Mouse (Mus musculus) neural tube, embryonic 12.5 days (tissue): ENCODE data around the gene Nalcn. TPM values are rescaled to one million over a fixed set of nuclear protein-coding genes. Genes with fewer than 3 reads are reported as not detected.

Experiments
- ATAC-seq: fragments of 200-750 bp; cut with Nextera tagmentation; 2 replicates; pipeline ENCODE4 v1.8.0; 2017; ENCODE audit warnings: low read depth, mild to moderate bottlenecking, moderate TSS enrichment, moderate library complexity; ENCODE audit not compliant: low FRiP score
- H3K27ac ChIP-seq: fragments of 300-500 bp; sonication (generic); 2 replicates; pipeline ENCODE4 v1.5.1; 2016
- H3K27me3 ChIP-seq: fragments of 300-500 bp; sonication (generic); replicated peaks from 2 replicates; pipeline ENCODE4 v1.6.1; 2016; ENCODE audit warnings: mild to moderate bottlenecking
- H3K36me3 ChIP-seq: fragments of 300-500 bp; sonication (generic); 2 replicates; pipeline ENCODE4 v1.6.1; 2016; ENCODE audit warnings: mild to moderate bottlenecking
- H3K4me1 ChIP-seq: fragments of 300-500 bp; sonication (generic); 2 replicates; pipeline ENCODE4 v1.6.1; 2016
- H3K4me2 ChIP-seq: fragments of 300-500 bp; sonication (generic); replicated peaks from 2 replicates; pipeline ENCODE4 v1.6.1; 2016; ENCODE audit warnings: mild to moderate bottlenecking
- H3K4me3 ChIP-seq: fragments of 300-500 bp; sonication (generic); 2 replicates; pipeline ENCODE4 v1.5.1; 2016
- H3K9ac ChIP-seq: fragments of 300-500 bp; sonication (generic); 2 replicates; pipeline ENCODE4 v1.6.1; 2016; ENCODE audit warnings: mild to moderate bottlenecking
- H3K9me3 ChIP-seq: fragments of 300-500 bp; sonication (generic); 2 replicates; pipeline ENCODE4 v1.6.1; 2016; ENCODE audit warnings: mild to moderate bottlenecking
- WGBS: fragments of 180-500 bp; shearing (Covaris S2); methylation state at CpG from one replicate; pipeline ENCODE4 v1.1.7; 2016; 5-methylcytosine and 5-hydroxymethylcytosine counted together
- polyA plus RNA-seq: library from polyadenylated mRNA; unstranded; fragments of >200 nt; fragmentation: Nextera tagmentation; extraction: Ambion mirVana; gene quantifications from 2 replicates; pipeline ENCODE4 v1.2.1, GENCODE M21; 2016

Gene Nalcn
- polyA plus RNA-seq, 1 experiment from 2014 or later, result 4.5 TPM

DNA sequence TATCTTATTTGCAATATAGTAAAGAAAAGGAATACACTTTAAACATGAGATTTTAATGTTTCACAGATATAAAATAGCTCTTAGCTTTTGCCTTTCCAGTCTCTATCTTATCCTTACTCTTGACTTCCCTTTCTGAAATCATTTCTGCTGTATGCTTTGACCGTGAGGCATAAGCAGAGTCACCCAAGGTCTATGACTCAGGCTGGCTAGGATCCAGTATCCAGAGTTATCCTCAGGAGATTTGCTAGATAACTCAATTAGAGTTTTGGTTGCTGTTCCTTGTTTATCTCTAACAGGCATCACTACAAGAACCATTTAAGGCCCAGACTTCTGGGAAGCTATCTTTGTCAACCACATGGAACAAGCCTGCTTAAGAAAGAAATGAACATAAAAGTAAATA lies 164.9 kb downstream of the Nalcn start:
- H3K9ac ChIP-seq, result no peak overlapping the region
- H3K4me3 ChIP-seq, result no peak overlapping the region
- H3K27ac ChIP-seq, result no peak overlapping the region
- no peaks in the 10 kb centered on the region for H3K27me3 ChIP-seq
- 83% methylated on average over 1 of the region's 1 CpGs for WGBS
- H3K4me2 ChIP-seq, result no peak overlapping the region
- H3K36me3 ChIP-seq, result no peaks in the 10 kb centered on the region
- H3K4me1 ChIP-seq, result no peaks in the 10 kb centered on the region
- H3K9me3 ChIP-seq, result no peaks in the 10 kb centered on the region
- no peak for ATAC-seq

DNA sequence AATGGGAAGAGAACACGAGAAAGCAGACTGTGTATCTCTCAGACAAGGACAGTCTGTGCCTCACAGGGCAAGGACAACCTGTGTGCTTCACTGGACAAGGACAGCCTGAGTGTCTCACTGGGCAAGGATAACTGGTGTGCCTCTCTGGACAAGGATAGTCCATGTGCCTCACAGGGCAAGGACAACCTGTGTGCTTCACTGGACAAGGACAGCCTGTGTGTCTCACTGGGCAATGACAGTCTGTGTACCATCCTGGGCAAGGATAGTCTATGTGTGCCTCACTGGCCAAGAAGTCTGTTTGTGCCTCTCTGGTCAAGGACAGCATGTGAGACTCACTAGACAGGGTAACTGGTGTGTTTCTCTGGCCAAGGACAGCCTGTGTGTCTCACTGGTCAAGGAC lies 180.9 kb downstream of the Nalcn start:
- Histone ChIP-seq H3K27me3 (no peaks in the 10 kb centered on the region), H3K9me3 (no peaks in the 10 kb centered on the region), H3K4me3 (no peak overlapping the region), H3K27ac (no peak overlapping the region), H3K4me1 (no peaks in the 10 kb centered on the region), H3K36me3 (no peaks in the 10 kb centered on the region), H3K4me2 (no peak overlapping the region), H3K9ac (no peak overlapping the region)
- no peak for ATAC-seq
- WGBS, result 88% methylated on average over 1 of the region's 1 CpGs

DNA sequence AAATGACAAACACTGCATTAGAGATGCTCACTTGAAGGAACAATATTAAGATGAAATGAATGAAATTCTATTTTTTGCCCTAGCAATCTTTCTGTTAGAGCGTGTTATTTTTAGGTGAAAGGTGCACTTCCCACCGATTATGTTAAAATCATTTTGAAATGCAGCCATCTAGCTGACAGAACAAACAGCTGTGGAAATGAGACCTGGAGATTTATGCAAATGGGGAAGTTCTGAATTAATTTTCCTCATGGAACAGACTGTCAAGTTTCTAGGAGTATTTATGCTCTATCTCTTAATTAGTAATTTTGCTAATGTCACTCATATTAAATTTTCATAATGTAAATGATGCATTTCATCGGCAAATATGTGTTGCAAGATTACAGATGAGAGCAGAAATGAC lies 191.4 kb downstream of the Nalcn start:
- ATAC-seq, result no peak
- 91% methylated on average over 3 of the region's 3 CpGs for WGBS
- Histone ChIP-seq H3K9me3 (no peaks in the 10 kb centered on the region), H3K27ac (no peak overlapping the region), H3K4me3 (no peak overlapping the region), H3K4me1 (no peaks in the 10 kb centered on the region), H3K4me2 (no peak overlapping the region), H3K36me3 (no peaks in the 10 kb centered on the region), H3K27me3 (no peaks in the 10 kb centered on the region), H3K9ac (no peak overlapping the region)

DNA sequence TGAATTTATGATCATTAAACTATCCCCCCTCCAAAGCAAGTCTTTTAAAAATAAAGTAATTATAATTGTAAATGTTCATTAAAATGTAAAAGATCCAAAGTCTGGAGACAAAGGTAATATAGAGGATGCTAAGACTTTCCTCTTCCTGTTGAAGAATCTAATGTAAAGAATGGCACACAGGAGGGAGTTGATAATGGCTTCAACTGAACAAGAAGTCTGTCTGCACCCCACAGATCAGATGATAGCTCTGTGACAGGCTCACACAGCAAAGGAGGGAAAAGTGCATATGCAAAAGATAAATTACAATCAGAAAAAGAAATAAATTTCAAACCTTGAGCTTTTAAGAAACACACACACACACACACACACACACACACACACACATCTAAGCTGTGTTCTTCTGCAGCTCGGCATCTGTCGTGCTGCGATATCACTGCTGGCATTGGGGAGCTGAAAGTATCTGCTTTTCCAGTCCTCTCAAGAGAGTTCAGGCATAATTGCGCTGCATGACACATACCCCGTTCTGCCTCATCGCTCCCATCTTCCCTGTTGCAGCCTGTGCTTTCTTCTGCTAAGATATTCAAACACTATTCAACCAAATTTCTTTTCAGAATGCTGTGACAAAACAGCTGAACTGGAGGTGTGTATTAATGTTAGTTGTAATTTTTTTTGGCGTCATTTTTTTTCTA lies 250.6 kb downstream of the Nalcn start:
- no peaks in the 10 kb centered on the region for H3K27me3 ChIP-seq
- no peak overlapping the region for H3K4me3 ChIP-seq
- ATAC-seq, result no peak
- H3K9me3 ChIP-seq, result no peaks in the 10 kb centered on the region
- no peak overlapping the region for H3K27ac ChIP-seq
- WGBS, result 78% methylated on average over 7 of the region's 7 CpGs
- no peak overlapping the region for H3K4me2 ChIP-seq
- H3K36me3 ChIP-seq, result no peaks in the 10 kb centered on the region
- H3K9ac ChIP-seq, result no peak overlapping the region
- no peaks in the 10 kb centered on the region for H3K4me1 ChIP-seq

DNA sequence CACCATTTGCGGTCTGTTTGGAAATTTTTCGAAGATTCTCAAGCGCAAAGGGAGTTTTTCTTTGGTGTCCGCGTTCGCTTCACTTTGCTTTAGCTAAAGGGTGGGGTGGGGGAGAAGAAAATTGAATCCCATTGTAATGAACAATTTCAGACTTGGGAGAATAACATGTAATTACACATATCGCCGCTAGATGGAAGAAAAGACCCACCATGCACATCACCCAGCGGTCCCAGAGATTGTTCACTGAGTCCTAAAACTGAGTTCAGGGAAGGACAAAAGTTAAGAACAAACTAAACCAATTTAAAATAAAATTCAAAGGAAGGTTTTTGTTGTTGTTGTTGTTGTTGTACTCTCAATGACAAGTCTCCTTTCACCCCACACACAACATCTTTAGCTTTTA lies 255.4 kb downstream of the Nalcn start:
- peak; percentile 79 for ATAC-seq
- no peak overlapping the region for H3K4me3 ChIP-seq
- 15% methylated on average over 9 of the region's 9 CpGs for WGBS
- no peaks in the 10 kb centered on the region for H3K36me3 ChIP-seq
- no peak overlapping the region for H3K4me2 ChIP-seq
- H3K27me3 ChIP-seq, result no peaks in the 10 kb centered on the region
- H3K9me3 ChIP-seq, result no peaks in the 10 kb centered on the region
- no peak overlapping the region for H3K9ac ChIP-seq
- no peak overlapping the region for H3K27ac ChIP-seq
- H3K4me1 ChIP-seq, result no peaks in the 10 kb centered on the region

DNA sequence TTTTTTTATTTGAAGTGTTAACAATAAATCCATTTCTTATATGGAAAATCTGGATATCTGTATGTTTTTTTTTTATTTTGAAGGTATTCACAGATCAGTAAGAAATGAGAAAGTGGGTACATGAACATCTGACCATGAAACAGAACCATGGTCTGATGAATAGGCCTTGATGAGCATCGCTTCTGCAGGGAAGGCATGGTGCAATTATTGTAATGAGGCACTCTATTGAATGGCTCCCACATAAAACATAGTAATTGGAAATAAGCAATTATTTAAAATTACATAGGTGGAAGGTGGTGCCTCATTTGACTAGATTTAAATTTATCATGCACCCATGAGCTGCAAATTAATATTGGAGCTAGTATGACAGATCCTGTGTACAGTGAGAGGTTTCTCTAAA lies 267.3 kb downstream of the Nalcn start:
- Histone ChIP-seq H3K27me3 (no peaks in the 10 kb centered on the region), H3K4me2 (no peak overlapping the region), H3K9ac (no peak overlapping the region), H3K4me1 (no peaks in the 10 kb centered on the region), H3K4me3 (no peak overlapping the region), H3K36me3 (no peaks in the 10 kb centered on the region), H3K9me3 (no peaks in the 10 kb centered on the region), H3K27ac (no peak overlapping the region)
- no peak for ATAC-seq
- 73% methylated on average over 1 of the region's 1 CpGs for WGBS

DNA sequence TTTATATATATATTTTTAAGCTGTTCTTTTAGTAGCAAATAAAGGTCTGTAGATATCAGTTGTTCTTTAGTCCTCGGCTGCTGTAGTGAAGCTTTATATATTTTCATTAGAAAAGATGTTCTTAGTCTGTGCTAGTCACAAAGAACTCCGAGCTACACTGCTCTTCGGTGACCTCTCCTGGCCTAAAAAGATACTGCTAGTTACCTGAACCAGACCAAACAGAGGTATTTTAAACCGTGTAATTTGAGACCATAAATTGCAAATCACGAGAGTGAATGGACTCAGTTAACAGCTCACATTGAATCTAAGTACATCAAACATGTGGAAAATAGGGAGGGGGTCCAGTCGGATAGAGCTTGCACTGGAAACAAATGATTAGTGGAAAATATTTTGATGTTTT lies 274.0 kb downstream of the Nalcn start:
- no peaks in the 10 kb centered on the region for H3K9me3 ChIP-seq
- no peaks in the 10 kb centered on the region for H3K27me3 ChIP-seq
- H3K9ac ChIP-seq, result no peak overlapping the region
- WGBS, result 13% methylated on average over 6 of the region's 6 CpGs
- H3K36me3 ChIP-seq, result peaks cover 1% of the 10 kb centered on the region; the same call in 1 of the 2 replicates
- no peak overlapping the region for H3K27ac ChIP-seq
- no peaks in the 10 kb centered on the region for H3K4me1 ChIP-seq
- no peak overlapping the region for H3K4me2 ChIP-seq
- ATAC-seq, result no peak
- H3K4me3 ChIP-seq, result no peak overlapping the region

DNA sequence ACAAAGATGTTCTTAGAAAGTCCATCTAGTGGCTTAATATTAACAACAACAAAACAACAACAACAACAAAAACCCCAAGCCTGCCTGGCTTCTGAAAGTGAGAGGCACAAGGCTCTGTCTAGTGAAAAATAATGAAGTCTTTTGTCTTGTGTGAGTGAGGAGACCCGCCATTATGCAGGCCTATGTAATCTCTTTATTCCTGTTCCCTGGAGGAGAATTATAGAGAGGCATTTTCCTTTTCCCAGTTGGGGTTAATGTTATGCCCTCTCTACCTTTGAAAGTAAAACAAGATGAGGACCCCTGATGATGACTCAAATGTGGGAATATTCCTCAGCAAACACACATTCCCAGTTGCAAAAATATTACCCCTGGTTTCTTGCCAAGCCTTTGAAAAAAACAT lies 295.1 kb downstream of the Nalcn start:
- no peaks in the 10 kb centered on the region for H3K36me3 ChIP-seq
- no peak overlapping the region for H3K4me3 ChIP-seq
- H3K4me1 ChIP-seq, result no peaks in the 10 kb centered on the region
- no peak overlapping the region for H3K27ac ChIP-seq
- WGBS, result 23% methylated on average over 1 of the region's 1 CpGs
- no peak overlapping the region for H3K9ac ChIP-seq
- no peak for ATAC-seq
- no peaks in the 10 kb centered on the region for H3K9me3 ChIP-seq
- H3K27me3 ChIP-seq, result no peaks in the 10 kb centered on the region
- no peak overlapping the region for H3K4me2 ChIP-seq

DNA sequence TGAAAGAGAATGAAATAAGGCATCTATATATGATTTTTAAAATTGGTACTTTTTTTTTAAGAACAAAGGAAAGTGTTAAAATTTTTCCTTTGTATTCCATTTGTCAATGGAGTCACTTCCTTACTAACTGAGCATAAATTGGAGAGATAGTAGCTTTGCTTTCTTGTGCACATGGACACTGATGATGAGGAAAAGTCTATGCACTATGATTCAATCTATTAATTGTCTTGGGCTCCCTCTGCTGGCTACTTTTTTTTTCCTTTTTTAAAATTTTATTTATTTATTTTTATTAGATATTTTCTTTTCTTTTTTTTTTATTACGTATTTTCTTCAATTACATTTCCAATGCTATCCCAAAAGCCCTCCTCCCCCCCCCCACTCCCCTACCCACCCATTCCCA lies 312.6 kb downstream of the Nalcn start:
- H3K9me3 ChIP-seq, result no peaks in the 10 kb centered on the region
- no peak overlapping the region for H3K9ac ChIP-seq
- H3K27ac ChIP-seq, result no peak overlapping the region
- H3K36me3 ChIP-seq, result no peaks in the 10 kb centered on the region
- no peak for ATAC-seq
- 25% methylated on average over 1 of the region's 1 CpGs for WGBS
- H3K4me3 ChIP-seq, result no peak overlapping the region
- no peaks in the 10 kb centered on the region for H3K27me3 ChIP-seq
- H3K4me2 ChIP-seq, result no peak overlapping the region
- no peaks in the 10 kb centered on the region for H3K4me1 ChIP-seq

DNA sequence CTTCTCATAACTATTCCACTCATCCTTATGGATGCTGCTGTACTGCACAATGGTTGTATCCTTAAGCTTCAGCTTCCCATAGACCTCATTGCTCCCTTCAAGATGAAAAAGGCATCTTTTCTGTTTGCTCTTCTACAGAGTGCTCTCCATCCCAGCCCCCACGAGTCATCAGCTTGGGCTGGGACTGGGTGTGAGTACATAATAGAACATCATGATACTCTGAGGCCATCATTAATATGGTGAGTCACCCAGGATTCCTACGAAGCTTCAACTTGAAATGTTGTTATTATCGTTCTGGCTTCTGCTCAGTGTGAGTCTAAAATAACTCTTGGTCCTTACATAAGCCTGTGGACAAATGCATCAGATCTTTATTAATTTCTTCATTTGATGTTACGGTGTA lies 314.6 kb downstream of the Nalcn start:
- WGBS, result 89% methylated on average over 4 of the region's 4 CpGs
- Histone ChIP-seq H3K4me2 (no peak overlapping the region), H3K36me3 (no peaks in the 10 kb centered on the region), H3K4me1 (no peaks in the 10 kb centered on the region), H3K4me3 (no peak overlapping the region), H3K27ac (no peak overlapping the region), H3K27me3 (no peaks in the 10 kb centered on the region), H3K9me3 (no peaks in the 10 kb centered on the region), H3K9ac (no peak overlapping the region)
- no peak for ATAC-seq

DNA sequence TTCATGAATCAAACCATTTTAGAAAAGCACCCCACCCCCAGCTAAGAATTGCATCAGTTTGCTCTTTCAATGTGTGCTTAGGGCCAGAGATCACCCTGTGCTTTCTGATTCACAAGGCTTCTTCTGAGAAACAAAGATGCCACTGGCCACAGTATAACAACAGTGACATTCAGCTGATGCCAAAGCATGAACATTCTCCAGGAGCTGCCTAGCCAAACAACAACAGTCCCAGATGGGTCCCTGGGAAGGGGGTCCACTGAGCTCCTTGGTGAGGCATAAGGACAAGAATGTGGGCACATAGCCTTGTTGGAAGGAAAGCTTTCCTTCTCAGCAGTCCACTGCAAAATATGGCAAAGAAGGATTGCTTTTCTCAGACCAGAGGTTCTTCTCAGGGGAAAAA lies 330.9 kb downstream of the Nalcn start:
- Histone ChIP-seq H3K4me2 (no peak overlapping the region), H3K4me1 (no peaks in the 10 kb centered on the region), H3K4me3 (no peak overlapping the region), H3K9me3 (no peaks in the 10 kb centered on the region), H3K27ac (no peak overlapping the region), H3K27me3 (no peaks in the 10 kb centered on the region), H3K36me3 (no peaks in the 10 kb centered on the region), H3K9ac (no peak overlapping the region)
- no peak for ATAC-seq

DNA sequence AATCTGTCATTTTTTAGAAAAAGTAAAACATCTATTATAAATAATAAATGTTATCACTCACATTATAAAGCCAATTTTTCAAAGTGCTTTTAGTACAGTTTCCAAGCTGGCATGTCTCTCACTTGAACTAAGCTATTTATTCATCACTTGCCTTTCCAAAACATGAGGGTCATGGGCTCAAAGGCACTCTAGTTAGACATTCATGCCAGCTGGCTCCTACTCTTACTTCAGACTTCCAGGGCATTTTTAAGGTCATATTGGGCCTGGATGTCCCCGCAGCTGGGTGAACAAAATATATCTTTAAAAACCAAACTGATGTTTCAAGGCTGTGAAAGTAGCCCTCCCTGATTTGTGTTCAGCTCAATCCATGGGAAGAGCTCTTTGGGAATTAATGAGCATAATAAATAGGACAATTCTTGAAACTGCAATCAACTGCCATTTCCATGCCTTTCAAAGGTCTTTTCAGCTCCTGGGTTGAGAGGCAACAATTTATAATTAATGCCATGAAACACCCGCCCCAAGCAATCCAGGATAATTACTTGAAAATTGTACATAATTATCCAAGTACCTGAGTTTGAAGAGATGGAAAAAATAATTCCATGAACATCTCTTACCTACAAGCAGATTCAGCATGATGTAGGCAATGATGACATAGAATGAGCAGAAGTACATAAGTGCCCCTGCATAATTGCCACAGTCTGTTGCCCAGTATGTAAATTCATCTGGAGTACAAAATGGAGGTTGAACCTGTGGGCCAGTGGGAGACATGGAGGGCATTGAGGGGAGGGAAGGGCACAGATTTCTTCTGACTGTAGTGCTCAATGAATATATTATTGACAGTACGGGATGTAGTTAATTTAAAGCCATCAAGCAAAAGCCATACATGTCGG lies 335.6 kb downstream of the Nalcn start:
- WGBS, result 81% methylated on average over 4 of the region's 4 CpGs
- Histone ChIP-seq H3K27me3 (no peaks in the 10 kb centered on the region), H3K36me3 (no peaks in the 10 kb centered on the region), H3K9ac (no peak overlapping the region), H3K4me1 (no peaks in the 10 kb centered on the region), H3K27ac (no peak overlapping the region), H3K9me3 (no peaks in the 10 kb centered on the region), H3K4me3 (no peak overlapping the region), H3K4me2 (no peak overlapping the region)
- ATAC-seq, result no peak

DNA sequence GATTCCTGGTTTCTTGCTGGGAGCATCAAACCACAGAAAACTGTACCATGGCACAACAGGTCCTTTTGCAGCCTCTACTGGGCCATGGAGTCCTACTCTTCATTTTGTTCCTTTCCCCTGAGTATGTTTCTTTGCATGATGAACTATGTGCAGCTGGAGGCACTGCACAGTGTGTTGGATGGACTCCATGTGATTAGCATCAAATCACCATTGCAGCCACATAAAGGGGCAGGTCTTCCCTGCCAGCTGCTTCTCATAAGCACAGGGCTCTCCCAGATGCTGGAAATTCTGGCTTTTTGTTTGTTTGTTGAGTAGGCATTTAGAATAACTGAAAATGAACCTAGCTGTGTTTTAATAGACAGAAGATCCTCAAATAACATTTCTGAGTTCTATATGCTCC lies 344.8 kb downstream of the Nalcn start:
- Histone ChIP-seq H3K9me3 (no peaks in the 10 kb centered on the region), H3K36me3 (no peaks in the 10 kb centered on the region), H3K4me2 (no peak overlapping the region), H3K4me1 (no peaks in the 10 kb centered on the region), H3K4me3 (no peak overlapping the region), H3K27ac (no peak overlapping the region), H3K27me3 (no peaks in the 10 kb centered on the region), H3K9ac (no peak overlapping the region)
- ATAC-seq, result no peak
